Mouse (Mus musculus) heart, embryonic 14.5 days (tissue): Measurements from ENCODE around the gene Chst11. TPM values are rescaled to one million over a fixed set of nuclear protein-coding genes. Genes with fewer than 3 reads are reported as not detected.

ENCODE experiments used
- ATAC-seq: fragments of 200-750 bp; cut with Nextera tagmentation; 2 replicates; pipeline ENCODE4 v1.8.0; 2017; ENCODE audit warnings: low read depth, moderate TSS enrichment; ENCODE audit not compliant: insufficient number of reproducible peaks, insufficient read depth, low FRiP score
- H3K27ac ChIP-seq, 2 experiments: fragments of 200-500 bp in 1 of 2; fragments of 300-500 bp in 1 of 2; sonication (generic) in 1 of 2; replicated peaks in 1 of 2; 2 replicates each; pipeline ENCODE4 v1.5.1; 2012 to 2014; ENCODE audit warnings: low read depth in 2 of 2, low read length in 2 of 2, control low read depth in 1 of 2, mild to moderate bottlenecking in 1 of 2, mixed read lengths in 1 of 2; ENCODE audit not compliant: control insufficient read depth in 1 of 2, insufficient read depth in 1 of 2
- H3K27me3 ChIP-seq: fragments of 300-500 bp; sonication (generic); 2 replicates; pipeline ENCODE4 v1.6.1; 2014; ENCODE audit warnings: mild to moderate bottlenecking, low read length, control low read depth; ENCODE audit not compliant: control insufficient read depth, insufficient read depth
- H3K36me3 ChIP-seq: fragments of 300-500 bp; sonication (generic); 2 replicates; pipeline ENCODE4 v1.6.1; 2014; ENCODE audit warnings: mild to moderate bottlenecking, control low read depth, low read length, mixed read lengths; ENCODE audit not compliant: control insufficient read depth, insufficient read depth
- H3K4me1 ChIP-seq, 2 experiments: fragments of 200-500 bp in 1 of 2; fragments of 300-500 bp in 1 of 2; sonication (generic) in 1 of 2; 2 replicates each; pipeline ENCODE4 v1.6.1; 2012 to 2014; ENCODE audit warnings: low read length in 2 of 2, control low read depth in 1 of 2, mixed read lengths in 1 of 2; ENCODE audit not compliant: control insufficient read depth in 2 of 2, insufficient read depth in 2 of 2
- H3K4me2 ChIP-seq: fragments of 300-500 bp; sonication (generic); 2 replicates; pipeline ENCODE4 v1.6.1; 2014; ENCODE audit warnings: mild to moderate bottlenecking, low read length
- H3K4me3 ChIP-seq, 2 experiments: fragments of 200-500 bp in 1 of 2; fragments of 300-500 bp in 1 of 2; sonication (generic) in 1 of 2; 2 replicates each; pipeline ENCODE4 v1.5.1; 2012 to 2014; ENCODE audit warnings: low read length in 2 of 2, mild to moderate bottlenecking in 2 of 2, control low read depth in 1 of 2, low read depth in 1 of 2, moderate library complexity in 1 of 2; ENCODE audit not compliant: control insufficient read depth in 1 of 2, insufficient read depth in 1 of 2
- H3K9ac ChIP-seq: fragments of 300-500 bp; sonication (generic); 2 replicates; pipeline ENCODE4 v1.6.1; 2014; ENCODE audit warnings: mild to moderate bottlenecking, low read length
- H3K9me3 ChIP-seq: fragments of 300-500 bp; sonication (generic); 2 replicates; pipeline ENCODE4 v1.6.1; 2016; ENCODE audit warnings: low read length, control low read depth; ENCODE audit not compliant: control insufficient read depth
- WGBS: fragments of 180-500 bp; shearing (Covaris S2); extraction: QIAGEN DNeasy Blood & Tissue Kit; methylation state at CpG from one replicate; pipeline ENCODE4 v1.1.7; 2014; 5-methylcytosine and 5-hydroxymethylcytosine counted together
- polyA plus RNA-seq: library from polyadenylated mRNA; unstranded; fragments of >200 nt; fragmentation: Nextera tagmentation; extraction: Ambion mirVana; gene quantifications from 2 replicates; pipeline ENCODE4 v1.2.1, GENCODE M21; 2014

Chst11 gene
- polyA plus RNA-seq, 1 experiment from 2014 or later: 3.3 TPM

GRCm38 (mm10) chr10:83210122-83210521, 224.8 kb downstream of the Chst11 start:
- no peak overlapping the region for H3K4me3 ChIP-seq
- no peaks in the 10 kb centered on the region for H3K4me1 ChIP-seq
- H3K36me3 ChIP-seq: no peaks in the 10 kb centered on the region
- H3K27me3 ChIP-seq: no peaks in the 10 kb centered on the region
- ATAC-seq: no peak
- no peaks in the 10 kb centered on the region for H3K9me3 ChIP-seq
- WGBS: 78% methylated on average over 16 of the region's 16 CpGs
- H3K27ac ChIP-seq: no peak overlapping the region
- H3K9ac ChIP-seq: no peak overlapping the region
- H3K4me2 ChIP-seq: no peak overlapping the region

GRCm38 (mm10) chr10:83210968-83211583, 225.8 kb downstream of the Chst11 start:
- ATAC-seq: no peak
- no peaks in the 10 kb centered on the region for H3K36me3 ChIP-seq
- no peaks in the 10 kb centered on the region for H3K27me3 ChIP-seq
- no peak overlapping the region for H3K4me2 ChIP-seq
- WGBS: 58% methylated on average over 6 of the region's 6 CpGs
- no peak overlapping the region for H3K4me3 ChIP-seq
- no peak overlapping the region for H3K9ac ChIP-seq
- H3K9me3 ChIP-seq: no peaks in the 10 kb centered on the region
- H3K4me1 ChIP-seq: no peaks in the 10 kb centered on the region
- H3K27ac ChIP-seq: no peak overlapping the region

GRCm38 (mm10) chr10:83212618-83213017, 227.3 kb downstream of the Chst11 start:
- Histone ChIP-seq H3K4me1 (peaks cover 0 to 3% of the 10 kb centered on the region in 2 experiments; a peak in 1 of 4 replicates), H3K4me2 (no peak overlapping the region), H3K9me3 (no peaks in the 10 kb centered on the region), H3K36me3 (no peaks in the 10 kb centered on the region), H3K27ac (no peak overlapping the region), H3K27me3 (no peaks in the 10 kb centered on the region), H3K4me3 (no peak overlapping the region), H3K9ac (no peak overlapping the region)
- 91% methylated on average over 4 of the region's 4 CpGs for WGBS
- ATAC-seq: no peak

- Histone ChIP-seq H3K4me2 (no peak overlapping the region), H3K27ac (no peak overlapping the region), H3K9ac (no peak overlapping the region), H3K4me3 (no peak overlapping the region), H3K27me3 (no peaks in the 10 kb centered on the region), H3K4me1 (peaks cover 0 to 3% of the 10 kb centered on the region in 2 experiments; a peak in 1 of 4 replicates), H3K36me3 (no peaks in the 10 kb centered on the region), H3K9me3 (no peaks in the 10 kb centered on the region)
- WGBS: 54% methylated on average over 5 of the region's 5 CpGs
- ATAC-seq: no peak
Measured at GRCm38 (mm10) chr10:83215559-83215958, 230.3 kb downstream of the Chst11 start.

GRCm38 (mm10) chr10:83217256-83217655, 232.0 kb downstream of the Chst11 start:
- no peaks in the 10 kb centered on the region for H3K36me3 ChIP-seq
- ATAC-seq: peak; percentile 59
- WGBS: 30% methylated on average over 5 of the region's 5 CpGs
- H3K27me3 ChIP-seq: no peaks in the 10 kb centered on the region
- H3K4me3 ChIP-seq: no peak overlapping the region
- no peak overlapping the region for H3K4me2 ChIP-seq
- no peak overlapping the region for H3K9ac ChIP-seq
- peak overlapping the region in 1 of 2 experiments; percentile 38; a peak in 1 of 4 replicates for H3K27ac ChIP-seq
- no peaks in the 10 kb centered on the region for H3K9me3 ChIP-seq
- peaks cover 0 to 3% of the 10 kb centered on the region in 2 experiments; a peak in 1 of 4 replicates for H3K4me1 ChIP-seq

- 58% methylated on average over 2 of the region's 2 CpGs for WGBS
- peaks cover 0 to 3% of the 10 kb centered on the region in 2 experiments; a peak in 1 of 4 replicates for H3K4me1 ChIP-seq
- ATAC-seq: no peak
- H3K4me3 ChIP-seq: no peak overlapping the region
- H3K9me3 ChIP-seq: 0 out of 2 replicates have a peak, but pooled peaks cover 4% of the 10 kb centered on the region
- H3K4me2 ChIP-seq: no peak overlapping the region
- H3K36me3 ChIP-seq: no peaks in the 10 kb centered on the region
- H3K27ac ChIP-seq: no peak overlapping the region
- no peak overlapping the region for H3K9ac ChIP-seq
- H3K27me3 ChIP-seq: no peaks in the 10 kb centered on the region
Measured at GRCm38 (mm10) chr10:83218778-83219177, 233.5 kb downstream of the Chst11 start.

GRCm38 (mm10) chr10:83219729-83220128, 234.4 kb downstream of the Chst11 start:
- H3K27me3 ChIP-seq: no peaks in the 10 kb centered on the region
- no peak overlapping the region for H3K4me3 ChIP-seq
- H3K4me1 ChIP-seq: peaks cover 0 to 3% of the 10 kb centered on the region in 2 experiments; a peak in 1 of 4 replicates
- ATAC-seq: no peak
- H3K4me2 ChIP-seq: no peak overlapping the region
- no peaks in the 10 kb centered on the region for H3K36me3 ChIP-seq
- no peak overlapping the region for H3K27ac ChIP-seq
- WGBS: 29% methylated on average over 12 of the region's 12 CpGs
- no peak overlapping the region for H3K9ac ChIP-seq
- 0 out of 2 replicates have a peak, but pooled peaks cover 4% of the 10 kb centered on the region for H3K9me3 ChIP-seq

GRCm38 (mm10) chr10:83220217-83220616, 234.9 kb downstream of the Chst11 start:
- WGBS: 87% methylated on average over 10 of the region's 10 CpGs
- Histone ChIP-seq H3K27ac (no peak overlapping the region), H3K4me1 (peaks cover 0 to 3% of the 10 kb centered on the region in 2 experiments; a peak in 1 of 4 replicates), H3K27me3 (no peaks in the 10 kb centered on the region), H3K4me3 (no peak overlapping the region), H3K9ac (no peak overlapping the region), H3K9me3 (0 out of 2 replicates have a peak, but pooled peaks cover 4% of the 10 kb centered on the region), H3K4me2 (no peak overlapping the region), H3K36me3 (no peaks in the 10 kb centered on the region)
- ATAC-seq: no peak
